Mouse (Mus musculus): ENCODE results near the gene Rhou. TPM values are rescaled to one million over a fixed set of nuclear protein-coding genes. Genes with fewer than 3 reads are reported as not detected.
A peak's percentile ranks its signal among the peaks of the same experiment; 100 is the strongest.

Rhou gene
- polyA plus RNA-seq, 1 experiment from 2014 or later: 10.0 TPM

DNA sequence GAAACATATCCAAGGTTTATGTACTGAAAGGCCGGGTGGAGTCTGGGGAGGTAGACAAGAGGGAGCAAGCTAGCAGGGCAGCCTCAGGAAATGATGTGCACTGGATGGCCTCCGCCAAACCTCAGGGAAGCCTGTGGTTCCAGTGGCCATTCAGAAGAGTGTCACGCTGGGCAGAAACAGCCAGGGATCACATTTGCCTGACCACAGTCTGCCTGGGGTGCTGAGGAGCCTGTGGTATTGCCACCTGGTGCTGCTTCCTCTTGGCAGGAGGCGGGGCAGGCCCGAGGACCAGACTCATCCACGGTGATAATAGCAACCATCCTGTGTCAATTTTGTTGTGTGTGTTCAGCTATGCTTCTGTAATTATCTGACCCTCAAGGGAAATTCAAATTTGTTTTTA, 18.9 kb downstream of the Rhou start:
- Histone ChIP-seq H3K4me1 (peaks cover 9% of the 10 kb centered on the region), H3K36me3 (no peaks in the 10 kb centered on the region), H3K27ac (no peak overlapping the region), H3K4me2 (replicated peaks) (no peak overlapping the region), H3K9ac (no peak overlapping the region), H3K9me3 (no peaks in the 10 kb centered on the region), H3K27me3 (no peaks in the 10 kb centered on the region), H3K4me3 (no peak overlapping the region)
- WGBS: 57% methylated on average over 6 of the region's 6 CpGs
- no peak for ATAC-seq (ENCODE audit: insufficient number of reproducible peaks, insufficient read depth, low FRiP score, low TSS enrichment)

- no peak overlapping the region for H3K4me3 ChIP-seq
- peaks cover 9% of the 10 kb centered on the region for H3K4me1 ChIP-seq
- no peak for ATAC-seq (ENCODE audit: insufficient number of reproducible peaks, insufficient read depth, low FRiP score, low TSS enrichment)
- H3K36me3 ChIP-seq: no peaks in the 10 kb centered on the region
- no peak overlapping the region for H3K9ac ChIP-seq
- H3K4me2 ChIP-seq (replicated peaks): peak overlapping the region; percentile 7; the same call in 1 of the 2 replicates
- WGBS: 35% methylated on average over 5 of the region's 5 CpGs
- H3K27ac ChIP-seq: no peak overlapping the region
- H3K9me3 ChIP-seq: no peaks in the 10 kb centered on the region
- H3K27me3 ChIP-seq: no peaks in the 10 kb centered on the region
Observed at GRCm38 (mm10) chr8:123675611-123676010, 21.9 kb downstream of the Rhou start.

DNA sequence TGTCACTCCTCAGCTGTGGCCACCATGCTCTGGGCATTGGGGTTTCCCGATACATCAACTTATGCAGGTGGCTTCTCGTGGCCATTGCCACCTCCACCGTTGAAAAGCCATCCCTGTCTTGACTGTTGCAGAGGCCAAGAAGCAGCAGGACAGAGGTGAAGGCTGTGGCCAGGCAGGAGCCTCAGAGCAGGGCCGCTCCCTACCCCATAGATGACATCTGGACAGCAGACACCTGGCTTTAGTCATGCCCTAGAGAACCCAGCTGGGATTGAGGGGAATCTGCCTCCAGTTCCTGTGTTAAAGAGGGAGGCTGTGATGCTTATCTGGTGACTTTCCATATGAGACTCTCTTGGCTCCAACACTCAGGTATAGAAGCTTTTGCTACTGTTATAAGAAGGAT, 24.7 kb downstream of the Rhou start:
- H3K27me3 ChIP-seq: no peaks in the 10 kb centered on the region
- ATAC-seq (ENCODE audit: insufficient number of reproducible peaks, insufficient read depth, low FRiP score, low TSS enrichment): no peak
- no peak overlapping the region for H3K4me3 ChIP-seq
- WGBS: 81% methylated on average over 4 of the region's 4 CpGs
- no peak overlapping the region for H3K27ac ChIP-seq
- peaks cover 16% of the 10 kb centered on the region for H3K4me1 ChIP-seq
- H3K4me2 ChIP-seq (replicated peaks): no peak overlapping the region
- H3K9ac ChIP-seq: no peak overlapping the region
- no peaks in the 10 kb centered on the region for H3K9me3 ChIP-seq
- no peaks in the 10 kb centered on the region for H3K36me3 ChIP-seq

GRCm38 (mm10) chr8:123682073-123682761, 28.5 kb downstream of the Rhou start:
- H3K27ac ChIP-seq: no peak overlapping the region
- H3K4me3 ChIP-seq: peak overlapping the region; percentile 2; the same call in 1 of the 2 replicates
- 21% methylated on average over 18 of the region's 18 CpGs for WGBS

DNA sequence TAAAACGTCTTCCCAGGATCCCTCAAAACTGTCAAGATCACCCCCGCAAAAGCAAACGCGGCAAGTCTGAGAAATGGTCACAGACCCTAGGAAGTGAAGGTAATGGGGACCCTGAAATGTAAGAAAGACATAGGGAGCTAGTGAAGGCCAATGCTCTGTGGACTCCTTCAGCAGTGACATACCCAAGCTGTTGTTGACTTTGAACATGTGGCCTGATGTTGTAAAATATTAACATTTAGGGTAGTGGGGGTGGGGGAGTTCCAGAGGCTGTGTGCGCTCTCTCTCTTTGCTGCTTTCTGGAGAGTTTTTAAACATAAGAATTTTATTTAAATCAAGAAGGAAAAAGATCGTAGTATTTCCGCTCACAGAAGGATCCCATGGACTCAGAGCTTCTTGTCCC, 29.6 kb downstream of the Rhou start:
- Histone ChIP-seq H3K27me3 (no peaks in the 10 kb centered on the region), H3K4me1 (peaks cover 7% of the 10 kb centered on the region; the same call in 1 of the 2 replicates), H3K4me3 (no peak overlapping the region), H3K36me3 (no peaks in the 10 kb centered on the region), H3K27ac (no peak overlapping the region), H3K4me2 (replicated peaks) (no peak overlapping the region; the same call in 1 of the 2 replicates), H3K9ac (no peak overlapping the region), H3K9me3 (no peaks in the 10 kb centered on the region)
- no peak for ATAC-seq (ENCODE audit: insufficient number of reproducible peaks, insufficient read depth, low FRiP score, low TSS enrichment)
- WGBS: 56% methylated on average over 7 of the region's 7 CpGs

More at GRCm38 (mm10) chr8:123682073-123682761, 28.5 kb downstream of the Rhou start:
- H3K27me3 ChIP-seq: no peaks in the 10 kb centered on the region
- H3K4me1 ChIP-seq: peaks cover 7% of the 10 kb centered on the region; the same call in 1 of the 2 replicates
- no peaks in the 10 kb centered on the region for H3K36me3 ChIP-seq
- no peaks in the 10 kb centered on the region for H3K9me3 ChIP-seq
- peak overlapping the region; percentile 24 for H3K4me2 ChIP-seq (replicated peaks)
- ATAC-seq (ENCODE audit: insufficient number of reproducible peaks, insufficient read depth, low FRiP score, low TSS enrichment): peak; percentile 54; the same call in 1 of the 2 replicates
- H3K9ac ChIP-seq: no peak overlapping the region

- no peak for ATAC-seq (ENCODE audit: insufficient number of reproducible peaks, insufficient read depth, low FRiP score, low TSS enrichment)
- no peaks in the 10 kb centered on the region for H3K9me3 ChIP-seq
- no peaks in the 10 kb centered on the region for H3K36me3 ChIP-seq
- 84% methylated on average over 7 of the region's 7 CpGs for WGBS
- H3K27ac ChIP-seq: no peak overlapping the region
- H3K4me3 ChIP-seq: no peak overlapping the region
- peaks cover 7% of the 10 kb centered on the region; the same call in 1 of the 2 replicates for H3K4me1 ChIP-seq
- no peaks in the 10 kb centered on the region for H3K27me3 ChIP-seq
- no peak overlapping the region for H3K9ac ChIP-seq
- H3K4me2 ChIP-seq (replicated peaks): no peak overlapping the region
Observed at GRCm38 (mm10) chr8:123684806-123685205, 31.1 kb downstream of the Rhou start.

- ATAC-seq (ENCODE audit: insufficient number of reproducible peaks, insufficient read depth, low FRiP score, low TSS enrichment): no peak
- Histone ChIP-seq H3K9ac (no peak overlapping the region), H3K36me3 (no peaks in the 10 kb centered on the region), H3K4me3 (no peak overlapping the region), H3K27ac (no peak overlapping the region), H3K27me3 (no peaks in the 10 kb centered on the region), H3K4me1 (peaks cover 7% of the 10 kb centered on the region; the same call in 1 of the 2 replicates), H3K9me3 (no peaks in the 10 kb centered on the region), H3K4me2 (replicated peaks) (no peak overlapping the region)
- WGBS: 84% methylated on average over 4 of the region's 4 CpGs
Observed at GRCm38 (mm10) chr8:123685477-123685876, 31.7 kb downstream of the Rhou start.

DNA sequence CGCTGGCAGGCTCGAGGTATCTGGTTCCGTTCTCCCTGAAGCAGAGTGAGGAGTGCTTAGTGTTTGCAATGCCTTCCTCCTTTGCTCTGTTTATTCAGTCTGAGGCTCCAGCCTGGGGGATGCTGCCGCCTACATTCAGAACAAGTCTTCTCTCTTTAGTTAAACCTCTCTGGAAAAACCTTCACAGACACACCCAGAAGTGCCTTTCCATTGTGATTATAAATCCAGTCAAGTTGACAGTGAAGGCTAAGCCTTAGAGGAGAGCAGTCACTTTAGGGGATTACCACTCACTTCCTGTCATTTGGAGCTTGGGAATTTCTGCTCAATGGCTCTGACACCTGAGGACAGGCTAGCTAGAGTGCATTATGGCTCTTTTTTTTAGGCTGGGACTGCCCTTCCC, 34.1 kb downstream of the Rhou start:
- no peak for ATAC-seq (ENCODE audit: insufficient number of reproducible peaks, insufficient read depth, low FRiP score, low TSS enrichment)
- no peaks in the 10 kb centered on the region for H3K4me1 ChIP-seq
- H3K4me3 ChIP-seq: no peak overlapping the region
- H3K4me2 ChIP-seq (replicated peaks): no peak overlapping the region
- H3K27ac ChIP-seq: no peak overlapping the region
- H3K9me3 ChIP-seq: no peaks in the 10 kb centered on the region
- H3K36me3 ChIP-seq: no peaks in the 10 kb centered on the region
- H3K27me3 ChIP-seq: no peaks in the 10 kb centered on the region
- no peak overlapping the region for H3K9ac ChIP-seq
- 47% methylated on average over 4 of the region's 4 CpGs for WGBS

GRCm38 (mm10) chr8:123692165-123692962, 38.6 kb downstream of the Rhou start:
- Histone ChIP-seq H3K9me3 (no peaks in the 10 kb centered on the region), H3K4me3 (no peak overlapping the region), H3K27ac (no peak overlapping the region), H3K9ac (no peak overlapping the region), H3K4me2 (replicated peaks) (no peak overlapping the region), H3K36me3 (no peaks in the 10 kb centered on the region), H3K4me1 (peaks cover 2% of the 10 kb centered on the region; the same call in 1 of the 2 replicates), H3K27me3 (no peaks in the 10 kb centered on the region)
- ATAC-seq (ENCODE audit: insufficient number of reproducible peaks, insufficient read depth, low FRiP score, low TSS enrichment): no peak
- 83% methylated on average over 10 of the region's 10 CpGs for WGBS

- Histone ChIP-seq H3K36me3 (no peaks in the 10 kb centered on the region), H3K9me3 (no peaks in the 10 kb centered on the region), H3K27ac (no peak overlapping the region), H3K4me1 (peaks cover 23% of the 10 kb centered on the region), H3K9ac (no peak overlapping the region), H3K4me3 (no peak overlapping the region), H3K27me3 (no peaks in the 10 kb centered on the region), H3K4me2 (replicated peaks) (no peak overlapping the region)
- no peak for ATAC-seq (ENCODE audit: insufficient number of reproducible peaks, insufficient read depth, low FRiP score, low TSS enrichment)
- 76% methylated on average over 9 of the region's 9 CpGs for WGBS
Observed at GRCm38 (mm10) chr8:123696167-123696566, 42.4 kb downstream of the Rhou start.

DNA sequence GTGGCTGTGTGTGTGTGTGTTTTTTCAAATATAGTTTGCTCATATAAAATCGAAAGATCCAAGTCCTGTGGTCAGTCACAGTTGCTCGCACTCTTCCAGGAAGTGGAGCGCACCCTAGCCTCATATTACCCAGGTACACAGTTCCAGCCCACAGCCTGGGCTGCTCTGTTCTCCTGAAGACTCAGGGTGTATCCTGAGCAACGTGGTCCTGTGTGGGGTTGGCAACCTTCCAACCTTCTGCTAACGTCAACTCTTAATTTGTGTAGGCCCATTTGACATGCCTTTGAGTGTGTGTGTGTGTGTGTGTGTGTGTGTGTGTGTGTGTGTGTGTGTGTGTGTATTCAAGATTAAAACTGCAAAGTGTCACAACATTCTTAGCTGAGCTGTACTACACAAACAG, 43.6 kb downstream of the Rhou start:
- H3K27me3 ChIP-seq: no peaks in the 10 kb centered on the region
- no peak overlapping the region for H3K4me3 ChIP-seq
- no peak overlapping the region for H3K27ac ChIP-seq
- peaks cover 30% of the 10 kb centered on the region for H3K4me1 ChIP-seq
- H3K4me2 ChIP-seq (replicated peaks): no peak overlapping the region
- H3K9me3 ChIP-seq: no peaks in the 10 kb centered on the region
- WGBS: 61% methylated on average over 5 of the region's 5 CpGs
- H3K36me3 ChIP-seq: no peaks in the 10 kb centered on the region
- no peak for ATAC-seq (ENCODE audit: insufficient number of reproducible peaks, insufficient read depth, low FRiP score, low TSS enrichment)
- H3K9ac ChIP-seq: no peak overlapping the region
